Mouse (Mus musculus): ENCODE results near the gene BC025920. TPM values are rescaled to one million over a fixed set of nuclear protein-coding genes. Genes with fewer than 3 reads are reported as not detected.

Gene BC025920
- polyA plus RNA-seq (2015; fragmentation: Nextera tagmentation; extraction: Ambion mirVana) = 1.8 and 2.7 TPM in 2 replicates

DNA sequence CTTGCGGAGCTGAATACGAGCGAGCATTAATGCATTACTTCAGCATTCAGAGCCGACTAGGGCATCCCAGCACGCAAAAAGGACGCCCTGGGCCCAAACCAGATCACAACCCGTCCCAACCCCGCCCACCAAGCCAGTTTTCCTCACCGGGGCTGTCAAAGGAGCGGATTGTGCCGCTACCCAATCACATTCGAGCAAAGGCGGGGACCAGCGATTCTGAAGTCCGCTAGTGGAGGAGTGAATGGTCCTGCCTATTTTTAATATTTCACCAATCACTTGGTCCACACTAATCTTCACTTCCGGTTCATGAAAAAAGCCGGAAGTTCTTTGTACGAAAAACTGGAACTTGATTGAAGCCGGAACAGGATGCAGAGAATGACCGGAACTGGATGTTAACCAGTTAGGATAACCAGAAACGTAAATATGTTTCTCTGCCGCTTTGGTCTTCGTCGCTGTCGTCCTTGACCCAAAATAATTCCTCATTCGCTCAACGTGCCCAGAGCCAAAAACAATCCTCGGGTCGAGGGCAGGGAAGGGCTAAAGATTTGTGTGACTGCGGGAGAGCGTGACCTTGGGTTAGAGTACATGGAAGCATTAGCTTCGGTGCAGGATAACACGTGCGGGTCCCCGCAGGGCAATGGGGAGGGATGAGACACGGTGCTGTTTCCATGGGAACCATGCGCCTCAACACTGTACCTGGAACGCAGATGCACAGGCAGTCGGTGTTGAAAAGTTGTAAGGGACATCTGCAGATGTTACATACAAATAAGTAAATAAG lies at the start of gene BC025920:
Gene BC025920, plus strand, starts transcription at position 297 of the 778 bp plus-strand sequence.
- Histone ChIP-seq H3K36me3 (peaks cover 12% of the 10 kb centered on the region; the same call in 1 of the 2 replicates), H3K4me3 (peak within 1 kb of the TSS; percentile 53), H3K4me1 (replicated peaks) (peaks cover 34% of the 10 kb centered on the region), H3K27me3 (peaks cover 18% of the 10 kb centered on the region), H3K9ac (peak within 1 kb of the TSS; percentile 78), H3K27ac (peak within 1 kb of the TSS; percentile 94), H3K4me2 (peak within 1 kb of the TSS; percentile 79), H3K9me3 (no peaks in the 10 kb centered on the region)
- ATAC-seq (ENCODE audit: low FRiP score) = peak; percentile 86
- WGBS = under 1% methylated on average over 39 of the region's 39 CpGs

DNA sequence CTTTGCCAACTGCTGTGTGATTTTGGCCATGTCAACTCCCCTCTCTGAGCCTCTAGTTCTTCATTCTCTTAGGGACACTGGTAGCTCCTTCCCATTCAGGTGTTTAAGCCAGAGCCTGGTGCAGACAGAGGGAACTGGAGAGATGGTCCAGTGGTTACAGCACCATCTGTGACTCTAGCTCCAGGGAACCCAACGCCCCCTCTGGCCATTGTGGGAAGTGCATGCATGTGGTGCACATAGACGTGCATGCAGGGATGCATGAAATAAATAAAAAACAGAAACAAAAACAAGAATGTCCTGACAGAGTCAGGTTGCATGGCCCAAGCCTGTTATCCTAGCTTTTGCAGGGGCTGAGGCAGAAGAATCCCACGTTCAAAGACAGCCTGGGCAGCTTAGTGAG lies 49.8 kb upstream of the BC025920 start:
- no peak overlapping the region for H3K4me3 ChIP-seq
- H3K27ac ChIP-seq = no peak overlapping the region
- ATAC-seq (ENCODE audit: low FRiP score) = no peak
- peaks cover 3% of the 10 kb centered on the region for H3K36me3 ChIP-seq
- 78% methylated on average over 3 of the region's 3 CpGs for WGBS
- 0 out of 2 replicates have a peak, but pooled peaks cover under 1% of the 10 kb centered on the region for H3K27me3 ChIP-seq
- no peaks in the 10 kb centered on the region for H3K9me3 ChIP-seq
- no peak overlapping the region for H3K4me2 ChIP-seq
- peaks cover 18% of the 10 kb centered on the region for H3K4me1 ChIP-seq (replicated peaks)
- H3K9ac ChIP-seq = no peak overlapping the region

DNA sequence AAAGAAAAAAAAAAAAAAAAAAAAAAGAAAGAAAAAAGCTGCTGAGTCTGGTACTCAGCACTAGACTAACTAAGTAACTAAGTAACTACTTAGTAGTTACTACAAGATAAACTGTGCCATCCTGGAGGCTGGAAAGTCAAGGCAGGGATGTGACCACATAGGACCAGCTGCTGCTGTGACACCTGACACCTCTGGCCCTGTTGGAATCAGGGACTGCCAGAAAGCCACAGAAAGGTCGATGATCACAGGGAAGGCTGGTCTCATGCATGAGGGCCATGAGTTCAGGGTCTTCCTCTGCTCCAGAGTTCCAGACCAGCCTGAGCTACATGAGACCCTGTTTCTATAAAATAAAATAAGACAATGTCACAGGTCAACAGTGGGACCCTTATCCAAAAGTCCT lies 48.6 kb upstream of the BC025920 start:
- no peak overlapping the region for H3K27ac ChIP-seq
- no peaks in the 10 kb centered on the region for H3K9me3 ChIP-seq
- H3K27me3 ChIP-seq = 0 out of 2 replicates have a peak, but pooled peaks cover 2% of the 10 kb centered on the region
- no peak for ATAC-seq (ENCODE audit: low FRiP score)
- H3K36me3 ChIP-seq = peaks cover 13% of the 10 kb centered on the region
- no peak overlapping the region for H3K4me2 ChIP-seq
- peaks cover 29% of the 10 kb centered on the region for H3K4me1 ChIP-seq (replicated peaks)
- H3K4me3 ChIP-seq = no peak overlapping the region
- 48% methylated on average over 1 of the region's 1 CpGs for WGBS
- no peak overlapping the region for H3K9ac ChIP-seq

DNA sequence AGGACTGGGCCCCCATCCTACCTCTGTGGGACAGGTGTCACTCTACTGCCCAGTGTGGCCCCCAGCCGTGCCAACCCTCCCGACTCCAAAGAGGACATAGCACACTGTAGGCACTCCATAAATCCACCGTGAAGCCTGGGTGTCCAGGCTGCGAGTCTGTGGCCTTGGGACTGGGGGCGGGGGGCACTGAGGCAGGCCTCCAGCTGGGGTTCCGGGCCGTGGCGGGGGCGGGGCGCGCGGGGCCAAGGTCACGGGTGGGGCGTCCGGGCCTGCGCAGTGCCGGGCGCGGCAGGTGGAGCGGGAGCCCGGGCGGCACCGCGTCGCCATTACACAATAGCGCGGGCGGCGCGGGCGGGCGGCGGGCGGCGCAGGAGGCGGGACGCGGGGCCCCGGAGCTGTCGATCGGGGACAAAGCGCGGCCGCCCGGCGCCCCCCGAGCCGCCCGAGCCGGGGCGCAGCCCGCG lies 46.9 kb upstream of the BC025920 start, which contains the start of gene Aes:
Gene Aes, plus strand, starts transcription at position 326 of the 464 bp plus-strand sequence.
- ATAC-seq (ENCODE audit: low FRiP score) = peak; percentile 70
- WGBS = 0% methylated on average over 10 of the region's 53 CpGs
- Histone ChIP-seq H3K36me3 (peaks cover 17% of the 10 kb centered on the region), H3K4me2 (peak within 1 kb of the TSS; percentile 96), H3K27me3 (peaks cover 13% of the 10 kb centered on the region), H3K4me3 (peak within 1 kb of the TSS; percentile 88), H3K9me3 (no peaks in the 10 kb centered on the region), H3K9ac (peak within 1 kb of the TSS; percentile 99), H3K27ac (peak within 1 kb of the TSS; percentile 94), H3K4me1 (replicated peaks) (peaks cover 45% of the 10 kb centered on the region)

DNA sequence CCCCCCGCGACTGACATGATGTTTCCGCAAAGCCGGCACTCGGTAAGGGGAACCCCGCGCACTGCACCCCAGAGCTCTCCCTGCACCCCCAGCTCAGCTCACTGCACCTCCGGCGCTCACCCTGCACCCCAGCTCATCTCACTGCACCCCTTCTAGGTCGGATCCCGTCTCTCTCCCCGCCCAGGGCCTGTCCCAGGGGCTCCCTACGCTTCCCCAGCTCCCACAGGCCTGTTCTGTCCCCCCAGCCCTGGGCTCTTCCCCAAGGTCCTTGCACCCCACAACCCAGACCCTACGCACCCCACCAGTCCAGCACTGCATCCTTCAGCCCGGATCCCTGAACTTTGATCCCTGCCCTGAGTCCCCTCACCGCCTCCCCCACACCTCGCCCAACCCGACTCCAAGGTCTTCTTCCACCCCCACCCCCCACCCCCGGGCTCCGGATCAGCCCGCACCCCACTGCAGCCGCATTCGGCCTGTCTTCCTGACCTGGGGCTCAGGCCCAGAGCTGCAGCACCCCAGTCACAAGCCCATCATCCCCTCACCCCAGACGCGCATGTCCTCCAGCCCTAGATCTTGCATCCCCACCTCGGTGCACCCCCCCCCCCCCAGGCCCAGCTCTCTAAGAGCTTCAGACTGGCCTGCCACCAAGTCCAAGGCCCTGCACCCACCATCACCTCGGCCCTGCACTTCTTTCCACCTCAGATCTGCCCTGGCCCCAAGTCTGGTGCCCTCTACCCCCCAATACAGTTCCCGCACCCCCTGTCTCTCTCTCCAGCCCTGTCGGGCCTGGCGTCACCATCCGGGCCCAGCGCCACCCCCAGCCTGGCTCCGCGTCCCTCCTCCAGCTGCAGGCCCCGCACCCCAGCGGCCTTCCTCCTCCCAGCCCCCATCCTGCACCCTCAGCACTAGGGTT lies 46.2 kb upstream of the BC025920 start:
- Histone ChIP-seq H3K4me3 (peak overlapping the region; percentile 88), H3K4me1 (replicated peaks) (peaks cover 52% of the 10 kb centered on the region), H3K4me2 (peak overlapping the region; percentile 96), H3K27ac (peak overlapping the region; percentile 94), H3K27me3 (peaks cover 20% of the 10 kb centered on the region), H3K9me3 (no peaks in the 10 kb centered on the region), H3K9ac (peak overlapping the region; percentile 99), H3K36me3 (peaks cover 24% of the 10 kb centered on the region)
- ATAC-seq (ENCODE audit: low FRiP score) = peak; percentile 52
- WGBS = 1% methylated on average over 27 of the region's 36 CpGs

DNA sequence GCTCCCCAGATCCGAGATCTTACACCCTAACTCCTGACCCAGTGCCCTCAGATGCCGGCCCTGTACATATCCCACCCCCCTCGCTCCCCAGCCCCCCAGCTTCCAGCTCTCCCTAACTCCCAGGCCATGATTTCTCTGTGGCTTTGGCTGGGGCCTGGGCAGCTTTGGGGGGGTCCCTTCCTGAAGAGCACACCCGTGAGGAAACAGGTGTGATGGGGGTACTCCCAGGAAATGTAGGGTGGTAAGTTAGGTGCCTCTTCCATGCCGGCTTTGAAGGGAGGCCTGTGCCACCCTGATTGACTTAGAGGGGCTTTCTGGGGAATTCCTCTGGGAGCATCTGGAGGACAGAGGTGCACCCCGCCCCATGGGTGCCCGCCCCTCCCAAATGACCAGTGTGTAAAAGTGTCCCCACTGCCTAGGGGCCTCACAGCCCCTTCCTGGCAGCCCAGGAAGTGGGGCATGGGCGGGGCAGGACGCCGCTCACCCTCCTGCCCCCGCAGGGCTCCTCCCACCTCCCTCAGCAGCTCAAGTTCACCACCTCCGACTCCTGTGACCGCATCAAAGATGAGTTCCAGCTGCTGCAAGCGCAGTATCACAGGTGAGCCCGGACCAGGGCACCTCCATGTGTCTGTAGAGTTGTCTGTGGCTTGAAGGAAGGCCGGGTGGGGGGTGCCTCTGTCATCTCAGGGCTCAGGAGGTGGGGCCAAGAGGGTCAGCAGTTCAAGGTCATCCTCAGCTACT lies 45.2 kb upstream of the BC025920 start:
- no peak for ATAC-seq (ENCODE audit: low FRiP score)
- H3K27ac ChIP-seq = peak overlapping the region; percentile 94
- WGBS = 24% methylated on average over 16 of the region's 16 CpGs

DNA sequence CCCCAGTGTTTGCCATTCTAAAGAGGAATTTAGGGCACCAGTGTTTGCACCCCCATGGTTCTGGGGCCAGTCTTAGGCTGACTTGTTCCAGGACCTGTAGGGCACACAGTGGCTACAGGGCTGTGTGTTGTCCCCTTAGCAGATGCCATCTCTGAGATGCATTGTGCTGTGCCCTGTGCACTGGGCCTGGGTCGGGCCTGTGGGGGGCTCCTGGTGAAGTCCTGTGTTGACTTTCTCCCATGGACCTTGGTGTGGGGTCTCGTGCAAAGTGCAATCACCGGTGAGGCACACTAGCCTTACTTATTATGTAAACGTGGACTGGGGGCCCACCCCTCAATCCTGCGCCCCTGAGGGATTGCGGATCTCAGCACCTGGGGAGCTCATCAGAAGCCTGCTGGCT lies 43.7 kb upstream of the BC025920 start:
- peaks cover 47% of the 10 kb centered on the region for H3K36me3 ChIP-seq
- H3K27ac ChIP-seq = no peak overlapping the region
- H3K4me1 ChIP-seq (replicated peaks) = peaks cover 61% of the 10 kb centered on the region
- no peaks in the 10 kb centered on the region for H3K9me3 ChIP-seq
- H3K27me3 ChIP-seq = peaks cover 46% of the 10 kb centered on the region
- peak overlapping the region; percentile 8; the same call in 1 of the 2 replicates for H3K4me2 ChIP-seq
- no peak for ATAC-seq (ENCODE audit: low FRiP score)
- peak overlapping the region; percentile 19; the same call in 1 of the 2 replicates for H3K9ac ChIP-seq
- no peak overlapping the region for H3K4me3 ChIP-seq
- WGBS = 78% methylated on average over 6 of the region's 6 CpGs

More for the DNA sequence above, 45.2 kb upstream of the BC025920 start:
- peaks cover 34% of the 10 kb centered on the region for H3K36me3 ChIP-seq
- peaks cover 30% of the 10 kb centered on the region for H3K27me3 ChIP-seq
- peak overlapping the region; percentile 96 for H3K4me2 ChIP-seq
- peak overlapping the region; percentile 88 for H3K4me3 ChIP-seq
- peaks cover 60% of the 10 kb centered on the region for H3K4me1 ChIP-seq (replicated peaks)
- peak overlapping the region; percentile 99 for H3K9ac ChIP-seq
- no peaks in the 10 kb centered on the region for H3K9me3 ChIP-seq

DNA sequence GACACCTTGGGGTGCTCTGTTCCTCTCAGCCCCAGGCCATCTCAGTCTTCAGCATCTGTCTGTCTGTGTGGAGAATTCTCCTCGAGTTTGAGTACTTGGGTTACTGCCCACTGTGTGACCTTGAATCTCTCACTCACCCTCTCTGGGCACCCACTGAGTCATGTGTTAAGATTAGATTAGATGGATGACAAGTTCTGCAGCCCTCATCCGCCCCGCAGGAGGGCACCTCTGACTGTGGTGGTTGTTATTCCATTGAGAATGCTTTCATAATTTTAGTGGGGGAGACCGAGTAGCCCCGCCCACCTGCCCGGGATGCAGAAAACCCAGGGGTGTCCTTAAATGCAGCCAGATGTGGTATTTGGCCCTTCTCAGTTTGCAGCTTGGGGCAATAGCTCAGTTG lies 42.6 kb upstream of the BC025920 start:
- Histone ChIP-seq H3K4me1 (replicated peaks) (peaks cover 70% of the 10 kb centered on the region), H3K9ac (0 out of 2 replicates have a peak overlapping the region, but pooled peaks have one; percentile 49), H3K36me3 (peaks cover 47% of the 10 kb centered on the region), H3K4me2 (peak overlapping the region; percentile 44; the same call in 1 of the 2 replicates), H3K27ac (no peak overlapping the region), H3K9me3 (no peaks in the 10 kb centered on the region), H3K4me3 (peak overlapping the region; percentile 29; the same call in 1 of the 2 replicates), H3K27me3 (peaks cover 50% of the 10 kb centered on the region)
- WGBS = 58% methylated on average over 6 of the region's 6 CpGs
- no peak for ATAC-seq (ENCODE audit: low FRiP score)

DNA sequence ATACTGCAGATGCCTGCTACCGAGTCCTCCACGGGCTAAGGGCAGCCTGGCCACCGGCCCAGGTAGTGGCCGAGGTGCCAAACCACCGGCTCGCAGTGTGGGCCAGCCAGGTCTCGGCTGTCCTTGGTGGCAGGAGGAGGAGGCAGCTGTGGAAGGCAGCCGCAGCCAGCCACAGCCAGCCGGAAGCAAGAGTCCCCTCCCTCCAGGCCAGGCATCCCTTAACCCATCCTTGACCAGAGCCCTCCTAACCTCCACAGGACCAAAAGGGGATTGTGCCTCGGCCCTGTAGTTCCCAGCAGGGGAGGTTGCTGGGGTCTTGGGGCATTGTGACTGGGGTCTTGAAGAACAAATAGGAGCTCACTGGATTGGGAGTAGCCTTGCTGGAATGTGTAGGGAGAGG lies 41.9 kb upstream of the BC025920 start:
- Histone ChIP-seq H3K4me1 (replicated peaks) (peaks cover 71% of the 10 kb centered on the region), H3K27me3 (peaks cover 54% of the 10 kb centered on the region), H3K4me3 (peak overlapping the region; percentile 29), H3K9me3 (no peaks in the 10 kb centered on the region), H3K4me2 (peak overlapping the region; percentile 44), H3K27ac (no peak overlapping the region), H3K36me3 (peaks cover 47% of the 10 kb centered on the region), H3K9ac (peak overlapping the region; percentile 49; the same call in 1 of the 2 replicates)
- ATAC-seq (ENCODE audit: low FRiP score) = no peak
- 3% methylated on average over 9 of the region's 10 CpGs for WGBS

DNA sequence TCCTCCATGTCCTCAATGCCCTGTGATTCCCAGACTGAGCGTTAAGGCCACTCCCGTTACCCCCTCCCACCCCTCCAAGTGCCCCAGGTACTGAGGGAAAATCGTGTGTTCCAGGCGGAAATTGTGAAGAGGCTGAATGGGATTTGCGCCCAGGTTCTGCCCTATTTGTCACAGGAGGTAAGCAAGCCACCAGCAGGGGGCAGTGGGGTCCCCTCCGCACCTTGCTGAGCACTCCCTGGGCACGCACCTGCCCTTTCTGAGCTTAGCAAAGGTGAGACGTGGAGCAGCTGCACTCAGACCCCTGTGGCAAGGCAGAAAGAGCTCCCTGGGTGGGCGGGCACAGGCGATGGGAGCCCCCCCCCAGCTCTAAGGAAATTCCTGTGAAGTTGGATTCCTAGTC lies 41.3 kb upstream of the BC025920 start:
- Histone ChIP-seq H3K36me3 (peaks cover 47% of the 10 kb centered on the region), H3K27ac (no peak overlapping the region), H3K27me3 (peaks cover 58% of the 10 kb centered on the region), H3K4me3 (0 out of 2 replicates have a peak overlapping the region, but pooled peaks have one; percentile 29), H3K9me3 (no peaks in the 10 kb centered on the region), H3K4me2 (no peak overlapping the region), H3K9ac (peak overlapping the region; percentile 49; the same call in 1 of the 2 replicates), H3K4me1 (replicated peaks) (peaks cover 76% of the 10 kb centered on the region)
- no peak for ATAC-seq (ENCODE audit: low FRiP score)
- WGBS = 17% methylated on average over 10 of the region's 10 CpGs

All from hindbrain, embryonic 13.5 days (tissue).